ENCODE assay signal across 7 mouse cellular contexts in the genomic region with DNA sequence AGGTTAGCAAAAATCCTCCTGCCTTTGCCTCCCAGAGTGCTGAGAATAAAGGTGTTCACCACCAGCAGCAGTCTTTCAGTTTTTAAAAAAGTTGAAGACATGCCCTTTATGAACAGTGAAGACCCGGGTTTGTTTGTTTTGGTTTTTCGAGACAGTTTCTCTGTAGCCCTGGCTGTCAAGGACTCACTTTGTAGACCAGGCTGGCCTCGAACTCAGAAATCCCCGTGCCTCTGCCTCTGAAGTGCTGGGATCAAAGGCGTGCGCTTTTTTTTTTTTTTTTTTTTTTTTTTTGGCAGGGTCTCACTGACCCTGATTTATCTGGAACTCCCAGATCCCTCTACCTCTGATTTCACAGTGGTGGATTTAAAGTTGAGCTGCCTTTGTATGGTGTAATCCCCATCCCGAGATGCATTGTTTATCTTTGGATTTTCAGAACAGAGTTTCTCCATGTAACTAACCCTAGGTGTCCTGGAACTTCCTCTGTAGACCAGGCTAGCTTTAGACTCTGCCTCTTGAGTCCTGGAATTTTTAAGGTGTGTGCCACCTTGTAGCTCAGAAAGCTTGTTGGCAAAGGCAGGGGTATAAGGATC. TPM values are rescaled to one million over a fixed set of nuclear protein-coding genes. Genes with fewer than 3 reads are reported as not detected.
DNase-seq lines count a peak whose midpoint lies in the region; ATAC-seq and TF ChIP-seq lines count a peak whose summit lies in the region.

No protein-coding gene starts in this region.

- peak overlapping the region; percentile 45 for H3ac ChIP-seq in C2C12 (ENCODE audit: control insufficient read depth, insufficient read length, low read depth)

- H3K4me2 ChIP-seq in forebrain, embryonic 16.5 days (ENCODE audit: low read length): peak overlapping the region; percentile 56
- H3K4me2 ChIP-seq in liver, postnatal 0 days (ENCODE audit: low read depth, low read length): peak overlapping the region; percentile 95

- no peaks in the 10 kb centered on the region for H3K9me3 ChIP-seq in forebrain, embryonic 16.5 days (ENCODE audit: control insufficient read depth, low read length)
- H3K9me3 ChIP-seq in liver, postnatal 0 days (ENCODE audit: low read length): no peaks in the 10 kb centered on the region

- 10% methylated on average over 7 of the region's 7 CpGs for WGBS in forebrain, embryonic 16.5 days
- WGBS in liver, postnatal 0 days (ENCODE audit: insufficient replicate concordance): 10% methylated on average over 7 of the region's 7 CpGs

- H3K27me3 ChIP-seq in C2C12 (ENCODE audit: control insufficient read depth, insufficient read depth, insufficient read length): no peaks in the 10 kb centered on the region
- no peaks in the 10 kb centered on the region for H3K27me3 ChIP-seq in forebrain, embryonic 16.5 days (replicated peaks; ENCODE audit: control insufficient read depth, insufficient read depth, low read length)
- H3K27me3 ChIP-seq in liver, postnatal 0 days (ENCODE audit: insufficient read depth, low read length): no peaks in the 10 kb centered on the region

- TF ChIP-seq CTCF in C2C12 (IDR thresholded peaks at IDR 0.05; ENCODE audit: control insufficient read depth, insufficient read depth, insufficient read length): no peak
- TF ChIP-seq CTCF in liver, postnatal 0 days (IDR thresholded peaks at IDR 0.05; ENCODE audit: low read depth): no peak

- peaks cover 32% of the 10 kb centered on the region for H3K4me1 ChIP-seq in forebrain, embryonic 16.5 days (replicated peaks; ENCODE audit: control insufficient read depth, insufficient read depth, low read length)
- H3K4me1 ChIP-seq in liver, postnatal 0 days (ENCODE audit: insufficient read depth): peaks cover 49% of the 10 kb centered on the region

- TF ChIP-seq EP300 in liver, postnatal 0 days (IDR thresholded peaks at IDR 0.05; ENCODE audit: low read depth): no peak

- DNase-seq in 416B (ENCODE audit: low read depth): peak; percentile 35
- DNase-seq in liver, postnatal 0 days: no peak
- DNase-seq in retina, postnatal 1 day: no peak
- DNase-seq in c-Kit-positive CD71-positive TER-119-positive erythroid progenitor cells, embryonic 14.5 days (ENCODE audit: low spot score): no peak
- DNase-seq in ovary, postnatal 14 days (ENCODE audit: low spot score): no peak

- no peak for ATAC-seq in forebrain, embryonic 16.5 days
- ATAC-seq in liver, postnatal 0 days: no peak

- H3K79me2 ChIP-seq in C2C12 (ENCODE audit: control insufficient read depth, insufficient read depth): peaks cover 73% of the 10 kb centered on the region

- no peak overlapping the region for H3K27ac ChIP-seq in forebrain, embryonic 16.5 days (ENCODE audit: low read length)
- no peak overlapping the region for H3K27ac ChIP-seq in liver, postnatal 0 days (ENCODE audit: low read depth)

- peaks cover 63% of the 10 kb centered on the region for H3K79me3 ChIP-seq in C2C12 (ENCODE audit: low read depth)

- peaks cover 53% of the 10 kb centered on the region for H3K36me3 ChIP-seq in C2C12 (ENCODE audit: control insufficient read depth, insufficient read depth)
- no peaks in the 10 kb centered on the region for H3K36me3 ChIP-seq in forebrain, embryonic 16.5 days (ENCODE audit: control insufficient read depth, insufficient read depth)
- H3K36me3 ChIP-seq in liver, postnatal 0 days (replicated peaks; ENCODE audit: insufficient read depth, low read length): peaks cover 27% of the 10 kb centered on the region

- peak overlapping the region; percentile 96 for H3K4me3 ChIP-seq in C2C12 (ENCODE audit: insufficient read depth, poor library complexity, severe bottlenecking)
- H3K4me3 ChIP-seq in forebrain, embryonic 16.5 days (replicated peaks; ENCODE audit: low read length): peak overlapping the region; percentile 97
- H3K4me3 ChIP-seq in liver, postnatal 0 days (ENCODE audit: low read depth, low read length): peak overlapping the region; percentile 88

- H3K9ac ChIP-seq in forebrain, embryonic 16.5 days (replicated peaks; ENCODE audit: low read depth, low read length): peak overlapping the region; percentile 32
- peak overlapping the region; percentile 86 for H3K9ac ChIP-seq in liver, postnatal 0 days (replicated peaks)

TF ChIP-seq in C2C12, 6 proteins besides CTCF, POLR2A, EP300 and RAD21:
- TF ChIP-seq USF1 (IDR thresholded peaks at IDR 0.05; ENCODE audit: low read depth): no peak
- TF ChIP-seq FOSL1 (IDR thresholded peaks at IDR 0.05; ENCODE audit: insufficient read depth, low read length, poor library complexity, severe bottlenecking): no peak
- no peak for TF ChIP-seq CEBPB (IDR thresholded peaks at IDR 0.05; ENCODE audit: low read depth)
- TF ChIP-seq MAX (IDR thresholded peaks at IDR 0.05): no peak
- no peak for TF ChIP-seq MYOD1 (IDR thresholded peaks at IDR 0.05; ENCODE audit: control insufficient read depth, insufficient read length, low read depth)
- no peak for TF ChIP-seq MYOG (IDR thresholded peaks at IDR 0.05; ENCODE audit: control insufficient read depth, extremely low read depth, insufficient read length)

RNA-seq across cellular contexts. Expression of a gene that starts 2.1 kb away (rescaled TPM):
- polyA plus RNA-seq in C2C12 (2012; fragmentation: generic; extraction: Trizol): 37.2 TPM
- 253 and 294 TPM in 2 replicates for polyA plus RNA-seq in forebrain, embryonic 16.5 days (2015; fragmentation: Nextera tagmentation; extraction: Ambion mirVana)
- polyA plus RNA-seq in liver, postnatal 0 days (2015; fragmentation: Nextera tagmentation; extraction: Ambion mirVana): 62.1 and 67.6 TPM in 2 replicates

RNA-seq across cellular contexts. Expression of a gene that starts 16.0 kb away (rescaled TPM):
- polyA plus RNA-seq in C2C12 (2012; fragmentation: generic; extraction: Trizol): 21.7 TPM
- 120 and 140 TPM in 2 replicates for polyA plus RNA-seq in forebrain, embryonic 16.5 days (2015; fragmentation: Nextera tagmentation; extraction: Ambion mirVana)
- 53.2 and 55.2 TPM in 2 replicates for polyA plus RNA-seq in liver, postnatal 0 days (2015; fragmentation: Nextera tagmentation; extraction: Ambion mirVana)

RNA-seq across cellular contexts. Expression of a gene that starts 37.5 kb away (rescaled TPM):
- polyA plus RNA-seq in C2C12 (2012; fragmentation: generic; extraction: Trizol): not detected
- 0.12 TPM in 1 of 2 replicates, not detected in the other for polyA plus RNA-seq in forebrain, embryonic 16.5 days (2015; fragmentation: Nextera tagmentation; extraction: Ambion mirVana)
- polyA plus RNA-seq in liver, postnatal 0 days (2015; fragmentation: Nextera tagmentation; extraction: Ambion mirVana): 2.5 and 2.6 TPM in 2 replicates
